24 mouse cellular contexts compared by ENCODE assay signal in the genomic region with DNA sequence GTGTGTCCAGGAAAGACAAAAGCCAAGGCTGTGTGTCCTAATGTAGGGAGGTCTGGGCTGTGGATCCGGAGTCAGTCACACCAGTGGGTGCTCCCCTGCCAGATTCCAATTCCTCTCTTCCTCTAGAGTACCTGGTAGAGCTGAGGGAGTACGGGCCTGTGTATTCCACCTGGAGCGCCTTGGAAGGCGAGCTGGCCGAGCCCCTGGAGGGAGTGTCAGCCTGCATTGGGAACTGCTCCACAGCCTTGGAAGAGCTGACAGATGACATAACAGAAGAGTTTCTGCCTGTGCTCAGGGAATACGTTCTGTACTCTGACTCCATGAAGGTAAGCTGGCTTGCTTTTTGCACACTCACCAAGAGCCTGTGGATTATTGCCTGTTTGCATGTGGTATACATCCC. TPM values are rescaled to one million over a fixed set of nuclear protein-coding genes. Genes with fewer than 3 reads are reported as not detected.
DNase-seq lines count a peak whose midpoint lies in the region; ATAC-seq and TF ChIP-seq lines count a peak whose summit lies in the region.
"Had no signal": no experiment of that assay in that cellular context is flagged by ENCODE, and none has a peak within 500 bp of the region (broad histone marks: within the 10 kb centered on the region; RNA-seq: fewer than 3 reads in every experiment).

No protein-coding gene starts in this region.

- no peak for ATAC-seq in heart, embryonic 15.5 days (replicated peaks; ENCODE audit: insufficient number of reproducible peaks, insufficient read depth, low FRiP score, low read depth)
- no peak for ATAC-seq in stomach, embryonic 16.5 days (ENCODE audit: insufficient read depth, low FRiP score)
- ATAC-seq in stomach, postnatal 0 days (ENCODE audit: low FRiP score, low TSS enrichment): no peak
- ATAC-seq: activated CD4-positive, CD25-positive, alpha-beta regulatory T cell, adult 4 months; CD4-positive, CD25-positive, alpha-beta regulatory T cell, adult 4 months; Patski had no signal

- no peak for TF ChIP-seq POLR2A in cerebellum, adult 2 months (IDR thresholded peaks at IDR 0.05; ENCODE audit: borderline replicate concordance, insufficient read depth, low read length)

- TF ChIP-seq CTCF in cerebellum, adult 2 months (IDR thresholded peaks at IDR 0.05; ENCODE audit: borderline replicate concordance, insufficient read depth, low read depth, low read length): no peak
- no peak for TF ChIP-seq CTCF in stomach, postnatal 0 days (IDR thresholded peaks at IDR 0.05; ENCODE audit: low read depth)

- no peaks in the 10 kb centered on the region for H3K9me3 ChIP-seq in heart, embryonic 15.5 days (replicated peaks)
- H3K9me3 ChIP-seq in heart, embryonic 10.5 days: no peaks in the 10 kb centered on the region
- H3K9me3 ChIP-seq in stomach, embryonic 16.5 days (replicated peaks; ENCODE audit: control insufficient read depth, low read length): no peaks in the 10 kb centered on the region
- no peaks in the 10 kb centered on the region for H3K9me3 ChIP-seq in stomach, postnatal 0 days (ENCODE audit: control insufficient read depth, low read length)

- H3K36me3 ChIP-seq in heart, embryonic 15.5 days: peaks cover 21% of the 10 kb centered on the region; the same call in 1 of the 2 replicates
- H3K36me3 ChIP-seq in heart, embryonic 10.5 days: peaks cover 17% of the 10 kb centered on the region
- H3K36me3 ChIP-seq in stomach, embryonic 16.5 days (ENCODE audit: control insufficient read depth, insufficient read depth, low read length): 0 out of 2 replicates have a peak, but pooled peaks cover 4% of the 10 kb centered on the region
- no peaks in the 10 kb centered on the region for H3K36me3 ChIP-seq in stomach, postnatal 0 days (ENCODE audit: control insufficient read depth, insufficient read depth, low read length)

- TF ChIP-seq EP300 in stomach, postnatal 0 days (optimal IDR thresholded peaks at IDR 0.05): no peak

- H3K9ac ChIP-seq in heart, embryonic 15.5 days: no peak overlapping the region
- no peak overlapping the region for H3K9ac ChIP-seq in stomach, embryonic 16.5 days (ENCODE audit: low read length)
- H3K9ac ChIP-seq in stomach, postnatal 0 days (ENCODE audit: low read length): no peak overlapping the region

- WGBS in cerebellum, adult 2 months: 24% methylated on average over 6 of the region's 6 CpGs
- WGBS in heart, embryonic 15.5 days: 80% methylated on average over 6 of the region's 6 CpGs
- WGBS in heart, embryonic 10.5 days: 87% methylated on average over 6 of the region's 6 CpGs
- WGBS in stomach, embryonic 16.5 days: 83% methylated on average over 6 of the region's 6 CpGs
- WGBS in stomach, postnatal 0 days: 83% methylated on average over 6 of the region's 6 CpGs

- H3K4me2 ChIP-seq in heart, embryonic 15.5 days: no peak overlapping the region
- H3K4me2 ChIP-seq in stomach, embryonic 16.5 days (ENCODE audit: low read depth, low read length): no peak overlapping the region
- no peak overlapping the region for H3K4me2 ChIP-seq in stomach, postnatal 0 days (replicated peaks; ENCODE audit: low read depth)

- peaks cover 19% of the 10 kb centered on the region for H3K4me1 ChIP-seq in cerebellum, adult 2 months (ENCODE audit: control insufficient read depth, insufficient read depth, low read length)
- H3K4me1 ChIP-seq in heart, embryonic 15.5 days (replicated peaks): peaks cover 26% of the 10 kb centered on the region
- peaks cover 25% of the 10 kb centered on the region for H3K4me1 ChIP-seq in heart, embryonic 10.5 days
- H3K4me1 ChIP-seq in stomach, embryonic 16.5 days (ENCODE audit: control insufficient read depth, insufficient read depth, low read length): no peaks in the 10 kb centered on the region
- no peaks in the 10 kb centered on the region for H3K4me1 ChIP-seq in stomach, postnatal 0 days (replicated peaks; ENCODE audit: control insufficient read depth, insufficient read depth)

- no peaks in the 10 kb centered on the region for H3K27me3 ChIP-seq in cerebellum, adult 2 months (ENCODE audit: control insufficient read depth, insufficient read depth, low read length)
- H3K27me3 ChIP-seq in heart, embryonic 15.5 days: no peaks in the 10 kb centered on the region
- no peaks in the 10 kb centered on the region for H3K27me3 ChIP-seq in heart, embryonic 10.5 days (ENCODE audit: insufficient read depth, poor library complexity, severe bottlenecking)
- H3K27me3 ChIP-seq in stomach, embryonic 16.5 days (ENCODE audit: control insufficient read depth, insufficient read depth, low read length): no peaks in the 10 kb centered on the region
- H3K27me3 ChIP-seq in stomach, postnatal 0 days (ENCODE audit: control insufficient read depth, insufficient read depth, low read length): no peaks in the 10 kb centered on the region
- H3K27me3 ChIP-seq: CH12.LX, Patski had no signal

- no peak overlapping the region for H3K4me3 ChIP-seq in cerebellum, adult 2 months (replicated peaks; ENCODE audit: insufficient read depth, low read depth, low read length)
- H3K4me3 ChIP-seq in heart, embryonic 15.5 days: no peak overlapping the region
- no peak overlapping the region for H3K4me3 ChIP-seq in heart, embryonic 10.5 days
- no peak overlapping the region for H3K4me3 ChIP-seq in stomach, embryonic 16.5 days (replicated peaks; ENCODE audit: low read length)
- no peak overlapping the region for H3K4me3 ChIP-seq in stomach, postnatal 0 days (ENCODE audit: low read depth, low read length)

- DNase-seq in cerebellum, adult 2 months: peak; percentile 42 to 49
- no peak for DNase-seq in cerebellum, adult 9-11 months
- DNase-seq in cerebellum, postnatal 25 days: peak; percentile 50 to 51
- DNase-seq in cerebellum, postnatal 4 days (ENCODE audit: low spot score in 2 of 2): no peak
- DNase-seq in heart, embryonic 10.5 days (ENCODE audit: low spot score): no peak
- no peak for DNase-seq in stomach, postnatal 0 days (ENCODE audit: low spot score)
- DNase-seq: adrenal gland, adult 2 months; adrenal gland, adult 8-10 months; adrenal gland, postnatal 10 days; adrenal gland, postnatal 14 days; adrenal gland, postnatal 25 days; adrenal gland, postnatal 36 days; B cell, adult 2 months; cerebellum, adult 11 months; cerebellum, adult 11-12 months had no signal

- no peak overlapping the region for H3K27ac ChIP-seq in cerebellum, adult 2 months (ENCODE audit: insufficient read depth, low read length)
- H3K27ac ChIP-seq in heart, embryonic 15.5 days: peak overlapping the region; percentile 26; the same call in 1 of the 2 replicates
- no peak overlapping the region for H3K27ac ChIP-seq in heart, embryonic 10.5 days
- H3K27ac ChIP-seq in stomach, embryonic 16.5 days (ENCODE audit: low read length): peak overlapping the region; percentile 39; the same call in 1 of the 2 replicates
- no peak overlapping the region for H3K27ac ChIP-seq in stomach, postnatal 0 days (replicated peaks)

RNA-seq across cellular contexts. Expression of a gene that starts 28.6 kb away (rescaled TPM):
- not detected in 2 replicates for polyA plus RNA-seq in cerebellum, adult 2 months (2012; rRNA removed)
- polyA plus RNA-seq in heart, embryonic 15.5 days (2015; fragmentation: Nextera tagmentation; extraction: Ambion mirVana): 1.2 and 14.3 TPM in 2 replicates
- polyA plus RNA-seq in heart, embryonic 10.5 days (2016; fragmentation: Nextera tagmentation; extraction: Ambion mirVana): 0.10 and 0.17 TPM in 2 replicates
- 0.14 and 0.22 TPM in 2 replicates for polyA plus RNA-seq in stomach, embryonic 16.5 days (2015; fragmentation: Nextera tagmentation; extraction: Ambion mirVana)
- 9.5 and 10.5 TPM in 2 replicates for polyA plus RNA-seq in stomach, postnatal 0 days (2015; fragmentation: Nextera tagmentation; extraction: Ambion mirVana)
- polyA plus RNA-seq: adrenal gland, adult 2 months; brain, embryonic 14.5 days; C2C12; G1E; Patski had no signal

Comparison
In these comparisons a context has a peak if more than half of its experiments do, and no peak if none do; other contexts are left out.
1. DNase-seq: peak in cerebellum, adult 2 months (2 of 2) and cerebellum, postnatal 25 days (2 of 2); none in cerebellum, adult 9-11 months (single experiment), cerebellum, postnatal 4 days (0 of 2), heart, embryonic 10.5 days (single experiment) and stomach, postnatal 0 days (single experiment).
2. H3K27ac ChIP-seq: peak in heart, embryonic 15.5 days (single experiment) and stomach, embryonic 16.5 days (single experiment); none in cerebellum, adult 2 months (single experiment), heart, embryonic 10.5 days (single experiment) and stomach, postnatal 0 days (single experiment).